Mouse (Mus musculus): ENCODE measurements around the gene Mecom. TPM values are rescaled to one million over a fixed set of nuclear protein-coding genes. Genes with fewer than 3 reads are reported as not detected.

Gene Mecom
- polyA plus RNA-seq, 1 experiment from 2014 or later: 77.5 TPM

DNA sequence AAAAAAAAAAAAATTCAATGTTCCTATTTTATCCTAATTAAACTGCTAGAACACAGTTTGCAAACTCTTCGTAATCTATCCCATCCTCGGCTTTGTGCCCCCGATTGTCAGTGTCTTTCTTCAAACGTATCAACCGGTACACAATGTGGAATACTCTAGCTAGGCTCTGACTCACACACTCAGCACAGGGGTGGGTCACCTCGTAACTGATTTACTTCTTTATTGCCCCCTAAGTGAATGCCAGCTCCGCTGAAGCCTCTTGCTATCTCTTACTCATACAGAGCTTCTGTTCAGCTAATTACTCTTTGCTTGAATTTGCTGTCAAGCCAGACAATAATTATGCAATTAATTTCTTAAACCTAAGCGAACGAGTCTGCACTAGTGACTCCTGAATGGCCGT, 66.1 kb downstream of the Mecom start:
- Histone ChIP-seq H3K4me3 (ENCODE audit: low read depth, low read length) (no peak overlapping the region), H3K9me3 (ENCODE audit: low read depth, low read length) (no peaks in the 10 kb centered on the region), H3K36me3 (ENCODE audit: insufficient read depth) (no peaks in the 10 kb centered on the region), H3K4me1 (ENCODE audit: insufficient read depth) (no peaks in the 10 kb centered on the region), H3K4me2 (no peak overlapping the region), H3K27ac (ENCODE audit: low read depth) (no peak overlapping the region), H3K9ac (no peak overlapping the region), H3K27me3 (ENCODE audit: insufficient read depth, low read length) (no peaks in the 10 kb centered on the region)
- ATAC-seq (ENCODE audit: insufficient read depth) (no peak), DNase-seq (no peak)
- TF ChIP-seq CTCF (IDR thresholded peaks at IDR 0.05; ENCODE audit: low read depth): no peak
- 61% methylated on average over 10 of the region's 10 CpGs for WGBS

DNA sequence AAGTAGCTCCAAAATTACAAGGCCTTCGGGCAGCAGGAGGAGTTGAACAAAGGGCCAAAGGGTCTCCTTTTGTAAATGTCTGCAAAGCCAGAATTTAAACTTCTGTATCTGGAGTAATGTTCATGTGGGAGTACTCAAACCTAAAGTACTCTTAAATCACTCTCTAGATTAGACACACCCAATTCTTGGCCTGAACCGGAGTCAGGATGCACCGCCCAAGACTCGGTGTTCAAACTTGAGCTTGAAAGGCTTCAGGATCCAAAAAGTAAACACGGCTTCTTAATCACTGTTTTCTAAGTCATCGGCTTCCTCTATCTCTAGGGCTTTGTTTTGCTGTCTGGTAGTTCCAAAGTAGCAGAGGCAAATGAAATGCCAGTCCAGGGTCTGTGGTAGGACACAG, 67.3 kb downstream of the Mecom start:
- H3K9me3 ChIP-seq (ENCODE audit: low read depth, low read length): no peaks in the 10 kb centered on the region
- 44% methylated on average over 6 of the region's 6 CpGs for WGBS
- H3K4me1 ChIP-seq (ENCODE audit: insufficient read depth): no peaks in the 10 kb centered on the region
- no peak overlapping the region for H3K9ac ChIP-seq
- H3K27ac ChIP-seq (ENCODE audit: low read depth): peak overlapping the region; percentile 59; the same call in 1 of the 2 replicates
- peak; percentile 51 for DNase-seq
- no peak overlapping the region for H3K4me3 ChIP-seq (ENCODE audit: low read depth, low read length)
- no peaks in the 10 kb centered on the region for H3K36me3 ChIP-seq (ENCODE audit: insufficient read depth)
- H3K4me2 ChIP-seq: no peak overlapping the region
- H3K27me3 ChIP-seq (ENCODE audit: insufficient read depth, low read length): no peaks in the 10 kb centered on the region
- ATAC-seq (ENCODE audit: insufficient read depth): no peak
- TF ChIP-seq CTCF (IDR thresholded peaks at IDR 0.05; ENCODE audit: low read depth): no peak

DNA sequence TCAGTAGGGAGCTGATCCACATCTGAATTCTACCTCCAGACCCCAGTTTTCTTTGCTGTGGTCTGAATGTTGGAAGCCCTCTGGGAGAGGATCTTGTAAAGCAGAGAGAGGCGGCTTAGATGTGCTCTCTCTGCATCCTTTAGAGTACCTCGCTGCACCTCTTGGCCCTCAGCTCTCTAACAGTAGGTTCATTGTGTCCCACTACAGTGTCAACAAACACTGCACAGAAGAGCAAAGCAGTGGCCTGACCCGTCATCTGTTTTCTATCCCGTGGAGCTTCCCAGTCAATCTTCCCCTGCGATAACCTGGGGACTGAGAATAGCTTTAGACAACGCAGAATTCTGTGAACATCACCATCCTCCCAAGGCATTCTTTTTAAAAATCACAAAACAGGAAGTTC, 69.6 kb downstream of the Mecom start:
- no peaks in the 10 kb centered on the region for H3K36me3 ChIP-seq (ENCODE audit: insufficient read depth)
- H3K4me3 ChIP-seq (ENCODE audit: low read depth, low read length): no peak overlapping the region
- no peaks in the 10 kb centered on the region for H3K27me3 ChIP-seq (ENCODE audit: insufficient read depth, low read length)
- H3K9ac ChIP-seq: no peak overlapping the region
- ATAC-seq (ENCODE audit: insufficient read depth) (no peak), DNase-seq (no peak)
- no peak for TF ChIP-seq CTCF (IDR thresholded peaks at IDR 0.05; ENCODE audit: low read depth)
- 29% methylated on average over 6 of the region's 6 CpGs for WGBS
- H3K4me1 ChIP-seq (ENCODE audit: insufficient read depth): no peaks in the 10 kb centered on the region
- no peak overlapping the region for H3K4me2 ChIP-seq
- no peak overlapping the region for H3K27ac ChIP-seq (ENCODE audit: low read depth)
- no peaks in the 10 kb centered on the region for H3K9me3 ChIP-seq (ENCODE audit: low read depth, low read length)

DNA sequence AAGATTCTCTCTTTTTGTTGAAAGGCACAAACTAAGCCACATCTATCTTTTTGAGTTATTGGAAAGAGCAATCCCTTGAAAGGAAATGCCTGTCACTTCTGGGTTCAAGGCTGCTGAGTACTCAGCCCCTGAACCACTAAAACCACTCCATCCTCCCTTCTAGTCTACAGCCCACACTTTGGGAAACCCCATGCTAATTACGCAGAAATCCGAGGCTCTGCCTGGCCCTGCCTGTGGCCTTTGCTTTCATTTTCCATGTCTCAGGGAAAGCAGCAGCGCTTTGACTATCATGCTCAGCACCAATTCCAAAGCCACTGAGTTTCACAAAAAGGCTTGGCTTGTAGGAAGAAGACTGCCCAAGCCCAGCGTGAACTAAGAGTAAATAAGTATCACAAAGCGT, 70.8 kb downstream of the Mecom start:
- Histone ChIP-seq H3K4me3 (ENCODE audit: low read depth, low read length) (no peak overlapping the region), H3K27ac (ENCODE audit: low read depth) (no peak overlapping the region), H3K4me2 (no peak overlapping the region), H3K27me3 (ENCODE audit: insufficient read depth, low read length) (no peaks in the 10 kb centered on the region), H3K9ac (no peak overlapping the region), H3K36me3 (ENCODE audit: insufficient read depth) (no peaks in the 10 kb centered on the region), H3K4me1 (ENCODE audit: insufficient read depth) (no peaks in the 10 kb centered on the region), H3K9me3 (ENCODE audit: low read depth, low read length) (no peaks in the 10 kb centered on the region)
- TF ChIP-seq CTCF (IDR thresholded peaks at IDR 0.05; ENCODE audit: low read depth): no peak
- 54% methylated on average over 5 of the region's 5 CpGs for WGBS
- ATAC-seq (ENCODE audit: insufficient read depth) (no peak), DNase-seq (no peak)

DNA sequence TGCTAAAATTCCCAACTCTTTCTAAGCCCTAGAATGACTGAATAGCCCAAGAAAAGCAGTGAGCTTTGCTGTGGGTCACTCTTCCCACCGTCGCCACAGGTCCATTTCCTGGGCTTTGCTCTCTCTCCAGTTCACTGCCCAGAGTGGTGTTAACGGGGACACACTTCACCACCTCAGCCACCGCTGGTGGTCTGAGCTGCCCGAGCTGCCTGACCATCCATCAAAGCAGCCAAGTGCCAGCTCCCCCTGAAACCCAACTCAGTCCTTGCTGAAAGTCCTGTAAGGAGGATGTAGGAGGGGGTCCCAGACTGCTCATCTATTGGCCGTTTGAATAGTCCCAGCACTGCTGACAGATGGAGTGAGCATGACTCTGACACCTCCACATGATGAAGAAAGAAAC, 72.2 kb downstream of the Mecom start:
- Histone ChIP-seq H3K27ac (ENCODE audit: low read depth) (no peak overlapping the region), H3K9ac (no peak overlapping the region), H3K4me1 (ENCODE audit: insufficient read depth) (no peaks in the 10 kb centered on the region), H3K9me3 (ENCODE audit: low read depth, low read length) (no peaks in the 10 kb centered on the region), H3K4me2 (no peak overlapping the region), H3K36me3 (ENCODE audit: insufficient read depth) (no peaks in the 10 kb centered on the region), H3K4me3 (ENCODE audit: low read depth, low read length) (no peak overlapping the region), H3K27me3 (ENCODE audit: insufficient read depth, low read length) (no peaks in the 10 kb centered on the region)
- no peak for DNase-seq
- ATAC-seq (ENCODE audit: insufficient read depth): no peak
- TF ChIP-seq CTCF (IDR thresholded peaks at IDR 0.05; ENCODE audit: low read depth): no peak
- WGBS: 29% methylated on average over 6 of the region's 6 CpGs

DNA sequence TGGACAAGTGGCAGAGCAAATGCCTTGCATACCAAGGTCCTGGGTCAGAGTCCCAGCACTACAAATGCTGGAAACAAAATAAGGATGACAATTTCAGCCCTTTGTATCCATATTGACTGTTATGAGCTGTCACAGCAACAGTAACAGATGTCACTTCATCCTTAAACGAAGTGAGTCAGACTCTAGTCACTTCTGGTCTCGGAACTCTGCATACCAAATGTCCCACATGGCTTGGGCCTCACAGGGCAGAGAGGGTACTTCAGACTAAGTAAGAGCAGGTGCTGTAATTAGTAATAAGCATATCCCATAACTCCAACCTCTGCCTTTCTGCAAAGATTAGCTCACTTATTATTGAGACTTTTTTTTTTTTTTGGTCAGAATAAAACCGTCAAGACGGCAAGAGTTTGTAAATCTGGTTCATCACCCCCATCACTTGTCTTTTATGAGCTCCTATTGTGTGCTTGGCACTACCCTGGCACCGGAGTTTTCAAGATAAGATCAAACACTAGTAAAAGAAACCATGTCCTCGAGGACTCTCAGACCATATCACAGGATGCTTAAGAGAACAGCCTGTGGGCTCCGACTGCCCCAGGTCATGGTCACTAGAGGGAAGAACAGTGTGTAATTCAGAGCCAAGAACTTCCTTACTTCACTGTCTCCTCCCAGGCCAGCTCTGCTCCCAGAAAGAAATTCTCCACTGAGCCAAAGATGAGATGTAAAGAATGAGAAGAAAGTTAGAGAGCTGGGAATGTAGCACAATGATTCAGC, 79.6 kb downstream of the Mecom start:
- no peak for ATAC-seq (ENCODE audit: insufficient read depth)
- no peak for DNase-seq
- H3K9me3 ChIP-seq (ENCODE audit: low read depth, low read length): no peaks in the 10 kb centered on the region
- no peak overlapping the region for H3K27ac ChIP-seq (ENCODE audit: low read depth)
- no peak for TF ChIP-seq CTCF (IDR thresholded peaks at IDR 0.05; ENCODE audit: low read depth)
- H3K27me3 ChIP-seq (ENCODE audit: insufficient read depth, low read length): no peaks in the 10 kb centered on the region
- WGBS: 49% methylated on average over 7 of the region's 7 CpGs
- no peaks in the 10 kb centered on the region; the same call in 1 of the 2 replicates for H3K4me1 ChIP-seq (ENCODE audit: insufficient read depth)
- H3K4me2 ChIP-seq: no peak overlapping the region
- no peak overlapping the region for H3K9ac ChIP-seq
- H3K36me3 ChIP-seq (ENCODE audit: insufficient read depth): no peaks in the 10 kb centered on the region
- no peak overlapping the region for H3K4me3 ChIP-seq (ENCODE audit: low read depth, low read length)

DNA sequence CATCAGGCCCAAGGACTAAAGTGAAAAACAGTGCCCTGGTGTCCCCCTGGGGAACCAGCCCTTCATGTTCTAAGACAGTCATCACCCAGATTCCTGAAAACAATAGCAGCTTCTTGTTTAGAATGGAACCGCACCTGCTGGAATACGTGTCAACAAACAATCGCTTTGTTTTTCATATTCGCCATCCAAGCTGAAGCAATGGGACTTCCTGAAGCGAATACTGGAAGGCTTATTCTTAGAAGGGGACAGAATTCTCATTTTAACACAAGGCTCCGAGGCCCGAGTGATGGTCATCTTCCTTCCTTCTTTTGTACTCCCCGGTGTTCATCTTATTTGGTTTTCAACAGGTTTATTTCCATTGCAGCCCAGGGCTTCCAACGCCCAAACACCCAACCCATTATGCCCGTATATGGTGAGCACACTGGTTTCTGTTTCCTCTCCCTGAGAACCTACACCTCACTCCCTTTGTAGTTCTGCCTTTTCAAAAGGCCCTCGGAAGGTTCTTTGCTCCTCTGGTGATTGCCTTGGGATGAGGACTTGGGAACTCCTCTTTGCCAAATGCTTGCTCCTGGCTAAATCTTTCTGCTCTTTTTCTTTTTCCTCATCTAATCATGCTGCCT, 81.7 kb downstream of the Mecom start:
- Histone ChIP-seq H3K27me3 (ENCODE audit: insufficient read depth, low read length) (no peaks in the 10 kb centered on the region), H3K36me3 (ENCODE audit: insufficient read depth) (no peaks in the 10 kb centered on the region), H3K4me3 (ENCODE audit: low read depth, low read length) (no peak overlapping the region), H3K9me3 (ENCODE audit: low read depth, low read length) (no peaks in the 10 kb centered on the region), H3K9ac (no peak overlapping the region), H3K4me2 (no peak overlapping the region), H3K27ac (ENCODE audit: low read depth) (peak overlapping the region; percentile 31; the same call in 1 of the 2 replicates), H3K4me1 (ENCODE audit: insufficient read depth) (peaks cover 4% of the 10 kb centered on the region; the same call in 1 of the 2 replicates)
- ATAC-seq (ENCODE audit: insufficient read depth) (no peak), DNase-seq (no peak)
- WGBS: 66% methylated on average over 11 of the region's 11 CpGs
- no peak for TF ChIP-seq CTCF (IDR thresholded peaks at IDR 0.05; ENCODE audit: low read depth)
